Mouse (Mus musculus) heart, adult 9 months (tissue): ENCODE results near the gene Epha6.
A peak's percentile ranks its signal among the peaks of the same experiment; 100 is the strongest.

Source experiments
- DNase-seq, 2 experiments: peaks; one replicate each; pipeline ENCODE4 v3.0.0; 2022; ENCODE audit warnings: low spot score in 2 of 2

Epha6 gene

DNA sequence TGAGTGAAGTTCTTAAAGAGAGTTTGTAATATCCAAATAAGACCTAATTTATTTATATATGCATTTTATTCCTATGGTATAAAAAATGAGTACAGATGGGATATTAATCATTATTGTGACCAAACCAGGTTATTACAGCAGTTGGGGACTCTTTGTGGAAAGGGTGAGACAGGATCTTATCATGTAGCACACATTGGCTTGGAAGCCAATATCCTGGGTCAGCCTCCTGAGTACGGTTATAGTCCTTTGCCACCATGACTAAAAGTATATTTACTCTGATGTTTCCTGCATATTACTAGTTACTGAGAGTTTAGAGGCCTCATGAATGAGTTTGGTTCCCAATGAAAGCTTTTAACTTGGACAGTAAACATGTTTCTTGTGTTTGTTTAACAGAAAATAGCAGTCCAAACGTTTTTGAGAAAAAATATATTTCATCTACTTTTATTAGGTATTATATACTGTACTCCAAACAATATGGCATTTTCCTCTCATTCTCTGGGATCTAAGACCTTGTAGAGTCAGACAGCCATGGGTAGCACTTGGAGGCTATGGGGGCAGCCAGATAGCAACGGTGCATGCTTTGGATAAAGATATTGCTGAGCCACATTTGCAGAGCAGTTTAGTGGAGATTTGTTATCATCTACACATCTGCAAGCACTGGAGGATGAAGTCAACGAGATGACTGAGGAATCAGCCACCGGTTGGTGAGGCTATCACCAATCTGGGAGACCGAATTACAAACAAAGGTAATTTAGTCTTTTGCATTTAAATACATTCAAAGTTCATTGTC, 340.4 kb downstream of the Epha6 start:
- DNase-seq: no peak

DNA sequence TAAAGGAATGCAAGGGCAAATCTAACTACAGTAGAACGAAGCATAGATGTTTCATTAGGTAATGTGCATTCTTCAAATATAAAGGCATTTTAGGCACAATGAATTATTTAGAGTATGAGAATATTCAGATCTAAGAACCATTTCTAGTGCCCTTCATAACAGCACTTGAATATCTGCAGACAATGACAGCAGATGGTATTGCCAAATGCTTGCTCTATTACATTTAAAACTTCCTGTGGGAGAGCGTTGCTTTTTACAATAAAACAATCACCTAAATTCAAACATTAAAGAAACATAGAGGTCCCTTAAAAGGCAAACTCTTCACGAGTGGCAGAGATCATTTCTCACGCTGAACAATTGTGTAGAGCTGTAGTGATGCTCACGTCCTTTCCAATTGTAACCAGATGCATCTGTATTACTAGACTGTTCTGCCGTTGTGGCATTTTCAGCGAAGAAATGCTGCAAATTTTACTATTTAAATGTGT, 347.1 kb downstream of the Epha6 start:
- no peak for DNase-seq

DNA sequence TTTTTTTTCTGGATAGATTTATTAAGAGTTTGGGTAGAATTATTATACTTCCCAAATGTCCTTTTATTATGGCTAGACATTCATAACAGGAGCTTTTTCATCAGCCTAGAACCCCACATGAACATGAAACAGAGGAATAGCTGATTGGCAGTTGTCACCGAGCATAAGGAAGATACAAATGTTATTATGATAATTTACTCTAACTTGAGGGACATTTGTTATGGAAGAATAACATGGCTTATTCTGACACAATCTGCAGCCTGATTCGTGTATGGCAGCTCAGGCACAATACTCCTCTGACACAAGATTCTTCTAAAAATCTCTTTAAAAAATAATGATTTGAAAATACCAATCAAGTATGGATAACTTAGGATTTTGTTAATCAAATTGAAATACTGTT, 347.7 kb downstream of the Epha6 start:
- no peak for DNase-seq

DNA sequence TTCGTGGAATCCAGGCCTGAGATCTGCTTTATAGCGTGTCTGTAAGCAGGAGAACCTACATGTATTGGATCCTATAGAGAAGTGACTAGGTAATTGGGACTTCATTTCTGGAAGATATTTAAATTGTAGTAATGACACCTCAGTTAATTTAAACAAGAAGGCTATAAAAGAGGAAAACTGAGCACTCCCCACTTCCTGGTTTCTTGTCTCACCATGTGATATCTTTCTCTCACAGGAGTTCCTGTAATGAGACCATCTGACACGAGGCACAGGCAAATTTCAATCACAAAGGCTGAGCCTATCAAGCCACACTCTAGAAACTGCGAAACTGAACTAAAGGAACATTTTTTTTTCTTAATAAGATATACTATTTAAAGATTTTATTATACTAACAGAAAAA, 348.3 kb downstream of the Epha6 start:
- no peak for DNase-seq

DNA sequence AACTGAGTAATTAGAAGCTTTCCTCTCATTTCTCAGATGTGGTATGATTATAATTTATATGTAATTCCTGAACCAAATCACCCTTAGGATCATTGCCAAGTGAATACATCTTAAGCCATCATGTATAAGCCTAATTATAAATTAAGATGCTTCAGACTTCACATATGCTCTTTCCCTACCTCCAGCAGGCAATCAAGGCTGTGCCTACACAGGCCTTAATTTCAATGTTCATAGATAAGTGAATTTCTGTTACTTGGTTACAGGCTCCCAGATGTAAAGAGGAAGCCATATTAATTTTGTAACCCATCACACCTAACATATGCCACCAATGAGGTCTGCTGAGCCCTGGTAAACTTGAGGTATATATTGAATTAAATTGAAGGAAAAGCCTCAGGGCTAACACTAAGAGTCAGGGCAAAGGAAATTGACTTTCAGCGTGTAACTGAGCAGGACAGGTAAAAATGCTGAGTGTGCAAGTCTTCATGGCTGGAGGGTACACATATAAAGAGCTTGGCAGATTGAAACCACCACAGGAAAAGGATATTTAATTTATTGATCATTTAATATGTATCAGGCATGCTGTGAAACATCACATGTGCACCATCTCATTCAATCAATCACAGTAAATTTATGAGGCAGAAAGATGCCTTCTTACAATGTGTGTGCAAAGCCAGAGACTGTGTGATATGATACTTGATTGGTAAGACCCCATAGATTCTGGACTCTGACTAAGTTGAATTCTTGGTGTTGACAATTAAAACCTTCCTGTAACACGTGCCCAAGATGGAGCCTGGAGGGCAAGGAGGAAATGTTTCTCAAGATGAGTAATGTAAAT, 365.8 kb downstream of the Epha6 start:
- DNase-seq: no peak

DNA sequence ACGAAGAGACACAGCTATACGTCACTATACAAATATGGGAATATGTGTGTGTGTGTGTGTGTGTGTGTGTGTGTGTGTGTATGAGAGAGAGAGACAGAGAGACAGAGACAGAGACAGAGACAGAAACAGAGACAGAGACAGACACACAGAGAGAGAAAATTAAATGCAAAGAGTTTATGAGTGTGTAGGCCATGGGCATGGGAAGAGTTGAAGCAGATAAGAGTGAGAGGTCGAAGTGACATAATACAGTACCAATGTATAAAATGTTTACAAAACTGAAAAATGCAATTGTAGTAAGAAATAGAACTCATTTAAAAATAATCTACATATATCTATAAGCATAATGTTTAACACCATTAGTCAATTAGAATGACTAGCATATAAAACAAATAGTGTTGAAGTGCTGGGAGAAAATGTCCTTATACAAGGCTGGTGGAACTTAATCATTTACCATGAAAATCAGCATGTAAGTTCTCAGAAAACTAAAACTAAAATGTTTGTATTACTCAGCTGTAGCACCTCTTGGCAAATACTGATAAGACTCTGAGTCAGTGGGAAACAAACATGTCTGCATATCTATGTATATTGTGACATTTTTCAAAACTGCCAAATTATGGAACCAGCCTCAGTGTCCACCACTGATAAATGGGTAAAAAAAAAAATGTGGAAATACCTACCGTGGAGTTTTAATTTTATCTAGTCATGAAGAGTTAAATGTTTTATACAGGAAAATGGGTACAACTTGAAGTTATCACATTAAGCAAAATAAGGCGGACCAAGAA, 371.2 kb downstream of the Epha6 start:
- no peak for DNase-seq

DNA sequence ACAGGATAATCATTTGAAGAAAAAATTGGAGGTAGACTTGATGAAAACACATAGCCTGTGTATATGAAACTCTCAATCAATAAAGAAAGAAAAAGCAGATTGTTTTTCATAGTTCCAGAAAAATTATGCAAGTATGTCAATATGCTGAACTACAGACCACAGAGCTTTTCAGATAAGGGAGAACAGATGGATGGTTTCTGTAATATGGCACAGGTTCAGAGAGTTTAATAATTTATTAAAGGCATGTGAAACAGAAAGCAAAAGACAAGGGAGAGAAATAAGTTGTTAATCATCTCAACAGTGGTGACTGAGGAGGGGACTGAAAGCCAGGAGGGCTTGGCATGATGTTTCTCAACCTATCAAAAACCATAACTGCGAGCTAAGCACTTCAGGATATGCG, 372.3 kb downstream of the Epha6 start:
- DNase-seq: no peak

DNA sequence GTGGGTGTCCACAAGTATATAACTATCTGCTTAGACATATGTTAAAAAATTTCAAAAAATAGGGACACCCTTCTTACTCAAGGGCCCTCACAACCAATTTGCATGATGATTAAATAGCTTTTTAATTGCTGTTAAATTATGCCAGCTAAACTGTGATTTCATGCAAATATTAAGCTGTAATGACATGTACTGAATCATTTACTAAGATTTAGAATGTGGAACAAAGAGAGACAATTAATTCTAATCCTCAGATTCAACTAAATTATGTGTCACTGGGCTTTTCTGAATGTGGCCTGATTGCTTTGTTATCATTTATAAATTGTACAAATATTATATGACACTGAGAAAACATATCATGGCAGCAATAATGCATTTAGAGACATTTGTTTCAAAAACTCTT, 396.2 kb downstream of the Epha6 start:
- no peak for DNase-seq

DNA sequence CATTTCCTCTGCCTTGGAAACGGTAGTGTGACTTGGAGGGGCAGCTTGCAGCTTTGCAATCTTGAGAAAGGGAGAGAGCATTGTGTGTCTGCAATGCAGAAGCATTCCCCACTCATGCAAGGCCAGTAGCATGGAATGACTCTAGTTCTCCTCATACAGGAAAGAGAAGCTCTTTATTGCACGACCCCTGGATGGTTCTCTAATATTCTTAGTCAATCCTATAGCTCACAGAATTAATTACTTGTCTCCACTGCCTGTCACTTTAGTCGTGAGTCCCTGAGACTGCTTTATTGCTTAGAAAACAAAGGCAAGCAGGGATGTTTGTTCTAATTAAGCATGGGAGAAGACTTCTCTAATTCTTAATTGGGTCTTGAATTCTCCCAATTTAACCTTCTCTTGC, 429.8 kb downstream of the Epha6 start:
- no peak for DNase-seq

DNA sequence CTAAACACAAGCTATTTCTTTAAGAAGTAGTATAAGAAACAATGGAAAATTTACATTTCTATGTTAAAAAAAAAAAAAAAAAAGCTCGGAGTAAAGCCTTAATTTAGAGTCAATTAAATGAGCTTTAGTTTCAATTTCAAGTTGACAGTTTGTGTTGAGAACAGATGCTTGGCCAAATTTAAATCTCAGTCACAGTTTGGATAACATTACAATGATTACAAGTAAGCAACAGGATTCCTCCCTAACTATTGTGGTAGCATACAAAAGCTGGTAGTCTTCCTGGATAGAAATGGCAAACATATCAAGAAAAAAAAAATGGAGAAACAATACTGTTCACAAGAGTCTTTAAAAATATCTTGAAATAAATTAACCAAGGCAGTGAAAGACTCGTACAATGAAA, 452.9 kb downstream of the Epha6 start:
- no peak for DNase-seq

DNA sequence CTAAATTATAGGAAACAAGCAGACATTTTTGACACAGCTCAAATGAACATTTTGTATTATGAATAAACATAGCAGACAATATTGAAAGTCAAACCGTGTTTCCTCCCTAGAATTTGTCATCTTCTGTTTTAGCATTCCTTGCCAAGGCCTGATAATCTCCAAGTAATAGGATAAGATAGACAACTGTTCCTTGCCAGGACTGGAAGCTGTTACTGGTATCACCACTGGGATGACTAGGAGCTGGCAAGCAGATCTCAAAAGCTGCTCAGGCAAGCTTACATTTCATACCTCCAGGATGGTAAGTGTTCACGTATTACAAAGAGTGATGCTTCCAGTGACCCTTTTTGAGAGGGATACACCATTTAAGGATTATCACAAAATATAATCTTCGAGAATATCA, 461.0 kb downstream of the Epha6 start:
- no peak for DNase-seq

DNA sequence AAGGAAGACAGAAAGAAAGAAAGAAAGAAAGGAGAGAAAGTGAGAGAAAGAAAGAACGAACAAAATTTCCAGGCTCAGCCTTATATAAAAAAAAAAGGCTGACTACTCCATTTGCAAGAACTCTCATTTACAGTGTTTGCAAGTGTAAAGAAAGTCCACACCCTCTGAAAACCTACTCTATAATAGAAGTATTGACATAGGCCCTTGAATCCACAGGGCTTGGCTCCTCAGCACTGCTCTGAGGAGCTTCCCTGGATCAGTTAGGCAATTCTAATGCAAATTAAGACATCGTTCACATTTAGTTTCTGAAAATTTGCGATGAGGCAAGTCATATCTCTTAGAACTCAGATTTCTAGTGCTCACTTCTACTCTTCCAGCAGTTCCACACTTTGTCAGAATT, 483.9 kb downstream of the Epha6 start:
- DNase-seq: no peak

DNA sequence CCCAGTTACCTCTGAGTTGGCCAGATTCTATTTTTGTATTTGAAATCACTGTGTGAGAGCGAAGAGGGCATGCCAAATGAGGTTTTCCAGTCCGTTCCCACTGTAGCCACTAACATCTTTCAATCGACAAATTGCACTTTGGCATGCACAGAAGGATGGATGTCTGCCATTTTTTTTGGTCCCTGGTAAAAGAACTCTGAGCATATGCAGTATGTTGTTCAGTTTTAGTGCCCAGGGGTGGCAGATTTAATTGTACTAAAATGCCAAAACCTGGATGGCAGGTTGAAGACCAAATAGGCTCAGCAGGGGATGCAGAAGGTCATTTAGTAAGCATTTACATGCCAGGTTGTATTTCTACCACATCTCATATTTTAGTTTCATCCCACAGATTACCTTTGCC, 503.1 kb downstream of the Epha6 start:
- no peak for DNase-seq

DNA sequence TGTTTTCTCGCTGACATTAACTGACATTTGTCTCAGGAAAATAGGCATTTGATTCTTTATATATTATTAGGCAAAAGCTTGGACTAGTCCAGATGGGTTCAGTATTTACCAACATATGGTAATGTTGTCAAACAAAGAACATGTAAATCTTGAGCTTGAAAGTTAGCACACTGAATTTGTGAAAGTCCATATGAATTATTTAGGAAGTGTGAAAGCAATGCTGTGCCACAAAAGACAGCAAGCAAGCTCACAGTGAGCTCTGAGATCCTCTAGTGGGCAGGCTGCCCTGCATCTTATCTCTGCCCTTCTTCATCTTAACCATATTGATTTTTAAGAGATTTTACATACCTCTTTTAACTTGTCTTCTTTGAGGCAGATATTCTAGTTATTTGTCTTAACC, 510.0 kb downstream of the Epha6 start:
- DNase-seq: no peak

DNA sequence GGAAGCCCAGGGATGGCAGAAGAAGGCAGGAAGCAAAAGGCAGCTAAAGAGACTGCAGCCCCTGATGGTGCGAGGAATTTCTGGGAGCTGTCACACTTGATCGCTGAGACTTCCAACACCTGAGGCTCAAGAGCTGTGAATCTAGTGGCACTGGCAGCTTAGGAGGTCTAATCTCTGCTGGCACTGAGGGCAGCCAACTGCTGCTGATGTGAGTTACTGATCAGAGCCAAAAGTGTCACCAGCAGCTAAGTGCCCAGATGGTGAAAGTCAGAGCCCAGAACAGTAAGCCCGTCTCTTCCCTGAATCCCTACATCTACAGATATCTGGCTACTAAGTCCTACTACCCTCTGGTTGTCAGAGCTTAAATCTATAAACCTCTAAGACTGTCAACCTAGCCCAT, 518.4 kb downstream of the Epha6 start:
- DNase-seq: peak in 1 of 2 experiments; percentile 2

DNA sequence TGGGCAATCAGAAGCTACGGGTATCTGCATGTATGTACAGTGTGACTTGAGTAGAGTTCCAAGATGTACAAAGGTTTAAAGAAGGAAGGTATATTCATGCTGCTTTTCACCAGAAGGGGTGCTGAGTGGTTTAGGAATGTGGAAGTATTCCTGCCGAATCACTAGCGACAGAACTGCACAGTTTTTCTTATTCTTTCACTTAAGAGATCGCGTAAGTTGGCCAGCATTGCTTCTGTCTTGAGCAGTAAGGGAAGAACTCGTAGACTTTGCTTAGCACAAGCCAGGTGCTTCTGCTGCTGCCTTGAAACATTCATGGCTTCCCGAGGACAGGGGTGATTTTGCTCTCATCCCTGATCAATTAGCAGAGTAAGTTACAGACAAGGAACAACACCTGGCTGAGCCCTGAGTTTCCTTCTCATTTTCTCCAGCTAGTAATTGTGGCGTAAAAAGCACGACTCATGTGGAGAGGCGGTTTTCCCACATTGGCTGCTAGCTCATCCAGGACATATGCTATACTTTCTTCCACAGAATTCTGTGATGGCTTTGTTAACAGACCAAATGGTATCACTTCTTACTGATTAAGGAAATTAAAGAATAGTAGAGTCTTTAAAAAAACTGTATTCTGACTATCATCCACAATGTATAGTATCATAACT, 534.7 kb downstream of the Epha6 start:
- DNase-seq: no peak

DNA sequence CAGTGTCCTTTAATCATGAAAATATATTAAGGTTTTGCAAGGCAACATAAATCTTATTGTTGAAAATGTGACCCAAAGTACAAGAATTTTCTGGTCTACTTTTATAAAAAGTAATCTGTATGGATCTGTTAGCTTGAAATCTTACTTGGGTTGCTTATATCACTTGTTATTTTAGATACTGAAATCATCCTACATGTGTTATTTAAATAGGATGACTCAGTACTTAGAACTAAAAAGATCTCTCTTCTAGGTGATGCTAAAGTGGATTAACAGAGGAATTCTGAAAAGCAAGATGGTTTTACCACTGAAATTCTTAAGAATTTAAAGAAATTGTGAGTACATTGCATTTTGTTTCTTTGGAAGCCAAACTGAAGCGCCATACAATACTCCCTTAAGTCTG, 561.5 kb downstream of the Epha6 start:
- no peak for DNase-seq

DNA sequence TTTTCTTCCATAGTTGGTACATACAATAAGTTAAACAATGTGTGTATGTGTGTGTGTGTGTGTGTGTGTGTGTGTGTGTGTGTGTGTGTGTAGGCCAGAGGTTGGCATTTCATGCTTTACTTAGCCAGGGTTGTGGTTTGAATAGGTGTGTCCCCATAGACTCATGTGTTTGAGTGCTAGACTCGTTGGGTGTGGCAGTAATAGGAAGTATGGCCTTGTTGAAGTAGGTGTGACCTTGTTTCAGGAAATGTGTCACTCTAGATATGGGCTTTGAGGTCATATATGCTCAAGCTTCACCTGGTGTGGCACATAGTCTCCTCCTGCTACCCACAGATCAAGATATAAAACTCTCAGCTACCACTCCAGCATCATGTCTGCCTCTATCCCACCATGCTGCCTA, 577.0 kb downstream of the Epha6 start:
- DNase-seq: no peak

DNA sequence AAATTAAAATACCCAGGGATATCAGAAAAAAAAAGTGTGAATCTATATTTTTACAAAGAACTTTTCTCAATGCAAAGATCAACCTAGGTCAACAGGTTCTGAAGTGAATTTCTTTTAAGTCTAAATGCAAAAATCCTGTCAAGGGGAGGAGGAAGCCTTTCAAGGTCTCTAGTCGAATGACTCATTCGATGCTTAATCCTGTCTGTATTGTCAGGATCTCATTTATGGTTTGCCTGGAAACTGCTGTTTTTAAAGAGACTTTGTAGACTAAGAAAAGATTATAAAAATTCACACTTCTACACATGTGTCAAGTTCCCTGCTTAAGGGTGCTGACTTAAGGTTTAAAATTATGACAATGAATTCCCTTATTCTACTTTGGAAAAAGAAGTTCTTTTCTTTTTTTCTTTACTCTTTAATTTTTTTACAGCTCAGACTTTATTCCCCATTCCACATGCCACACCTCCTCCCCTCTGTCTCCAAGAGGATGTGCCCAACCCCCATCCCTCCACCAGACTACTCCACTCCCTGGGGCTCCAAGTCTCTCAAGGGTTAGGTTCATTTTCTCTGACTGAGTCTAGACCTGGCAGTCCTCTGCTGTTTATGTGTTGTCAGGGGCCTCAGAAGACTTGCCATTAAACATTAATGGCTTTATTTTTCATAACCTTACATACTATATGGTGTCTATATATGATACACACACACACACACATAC, 598.3 kb downstream of the Epha6 start:
- DNase-seq: no peak

DNA sequence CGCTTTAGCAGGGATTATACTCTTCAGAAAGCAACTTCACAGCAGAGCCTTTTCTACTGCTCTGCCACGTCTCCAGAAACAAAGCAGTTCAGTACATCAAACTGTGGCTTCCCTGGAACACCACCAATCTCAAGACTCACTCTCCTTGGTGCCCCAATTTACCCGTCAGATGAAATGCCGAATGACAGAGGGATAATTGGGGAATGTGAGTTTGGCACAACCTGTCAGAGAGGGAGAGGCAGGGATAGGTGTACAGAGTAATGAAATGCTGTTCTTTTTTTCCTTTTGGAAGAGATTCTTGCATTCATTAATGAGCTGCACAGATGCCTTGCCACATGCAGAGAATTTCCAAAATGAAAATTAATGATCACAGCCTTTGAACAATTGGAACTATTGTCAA, 635.5 kb downstream of the Epha6 start:
- DNase-seq: no peak

DNA sequence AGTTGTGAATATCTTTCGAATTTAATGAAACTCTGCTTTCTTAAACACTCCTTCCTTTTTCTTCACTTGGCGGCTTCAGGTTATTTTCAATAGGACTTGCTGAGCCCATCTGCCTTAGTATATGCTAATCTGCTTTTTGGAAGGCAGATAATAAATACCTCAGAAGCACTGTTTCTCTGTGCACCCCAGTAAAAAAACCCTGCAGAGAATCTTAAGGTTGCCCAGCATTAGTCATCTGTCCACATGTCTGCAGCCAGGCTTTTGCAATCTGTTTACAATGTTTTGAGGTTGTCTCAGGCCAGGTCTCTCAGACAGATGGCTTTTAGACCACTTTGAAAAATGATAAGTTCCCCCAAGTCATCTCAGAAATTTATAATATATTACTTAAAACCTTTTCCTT, 649.6 kb downstream of the Epha6 start:
- DNase-seq: no peak
